Mouse (Mus musculus): ENCODE data around the gene Krtap28-10. TPM values are rescaled to one million over a fixed set of nuclear protein-coding genes. Genes with fewer than 3 reads are reported as not detected.

Gene Krtap28-10
- total RNA-seq, 1 experiment: not detected

GRCm38 (mm10) chr1:83034509-83034908 lies 7.8 kb downstream of the Krtap28-10 start:
- Histone ChIP-seq H3K4me3 (ENCODE audit: insufficient read depth in 1 of 2, low read depth in 1 of 2, low read length in 2 of 2, poor library complexity in 1 of 2, severe bottlenecking in 1 of 2) (no peak overlapping the region), H3K27ac (ENCODE audit: insufficient read depth, low read depth, low read length, poor library complexity, severe bottlenecking) (no peak overlapping the region), H3K9ac (ENCODE audit: insufficient read depth, low read depth, low read length, poor library complexity, severe bottlenecking) (no peak overlapping the region), H3K36me3 (ENCODE audit: control insufficient read depth, insufficient read depth, low read length, poor library complexity, severe bottlenecking) (no peaks in the 10 kb centered on the region), H3K4me1 (ENCODE audit: control insufficient read depth in 2 of 2, insufficient read depth in 2 of 2, low read length in 2 of 2, poor library complexity in 1 of 2) (peaks cover 0 to 3% of the 10 kb centered on the region in 2 experiments; a peak in 3 of 4 replicates), H3K9me3 (ENCODE audit: control insufficient read depth, insufficient read depth, low read depth, low read length) (no peaks in the 10 kb centered on the region)
- TF ChIP-seq ZNF384 (IDR thresholded peaks at IDR 0.05; ENCODE audit: low read depth, low read length) (no peak), ZC3H11A (IDR thresholded peaks at IDR 0.05; ENCODE audit: borderline replicate concordance, low read depth, low read length) (no peak), CHD2 (IDR thresholded peaks at IDR 0.05; ENCODE audit: low read depth, low read length) (no peak), HCFC1 (IDR thresholded peaks at IDR 0.05; ENCODE audit: borderline replicate concordance, insufficient read depth, low read length) (no peak), MAFK (IDR thresholded peaks at IDR 0.05; ENCODE audit: insufficient read depth, low read depth, low read length) (peak; percentile 72)
- in situ Hi-C loops (cut with MboI; ENCODE audit: low sequenced_read_pairs in 2 of 2, unreplicated experiment in 2 of 2): no loop called here
- no peak for DNase-seq (ENCODE audit: low read depth, low spot score)

DNA sequence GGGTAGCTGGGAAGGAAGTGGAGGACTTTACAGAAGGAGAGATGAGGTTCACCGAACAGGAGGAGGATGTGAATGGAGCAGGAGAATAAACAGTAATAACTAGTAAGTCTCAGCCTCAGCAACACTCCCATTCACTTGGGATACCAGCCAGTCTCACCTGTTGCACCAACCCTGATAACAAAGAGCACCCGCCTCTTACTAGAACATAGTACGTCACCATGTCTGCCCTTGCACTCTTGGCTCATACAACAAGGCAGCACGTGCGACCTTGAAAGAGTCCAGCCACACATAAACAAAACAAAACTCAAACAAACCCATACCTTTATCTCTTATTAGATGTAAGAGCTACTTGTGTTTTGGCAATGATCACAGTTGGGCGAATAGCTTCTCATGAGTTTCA lies 9.8 kb downstream of the Krtap28-10 start:
- Histone ChIP-seq H3K36me3 (ENCODE audit: control insufficient read depth, insufficient read depth, low read length, poor library complexity, severe bottlenecking) (no peaks in the 10 kb centered on the region), H3K4me1 (ENCODE audit: control insufficient read depth in 2 of 2, insufficient read depth in 2 of 2, low read length in 2 of 2, poor library complexity in 1 of 2) (0 out of 4 replicates have a peak, but pooled peaks cover 0 to 1% of the 10 kb centered on the region in 2 experiments), H3K9me3 (ENCODE audit: control insufficient read depth, insufficient read depth, low read depth, low read length) (no peaks in the 10 kb centered on the region), H3K27ac (ENCODE audit: insufficient read depth, low read depth, low read length, poor library complexity, severe bottlenecking) (no peak overlapping the region), H3K4me3 (ENCODE audit: insufficient read depth in 1 of 2, low read depth in 1 of 2, low read length in 2 of 2, poor library complexity in 1 of 2, severe bottlenecking in 1 of 2) (no peak overlapping the region), H3K9ac (ENCODE audit: insufficient read depth, low read depth, low read length, poor library complexity, severe bottlenecking) (no peak overlapping the region)
- TF ChIP-seq ZC3H11A (IDR thresholded peaks at IDR 0.05; ENCODE audit: borderline replicate concordance, low read depth, low read length) (no peak), CHD2 (IDR thresholded peaks at IDR 0.05; ENCODE audit: low read depth, low read length) (no peak), HCFC1 (IDR thresholded peaks at IDR 0.05; ENCODE audit: borderline replicate concordance, insufficient read depth, low read length) (no peak), MAFK (IDR thresholded peaks at IDR 0.05; ENCODE audit: insufficient read depth, low read depth, low read length) (no peak), ZNF384 (IDR thresholded peaks at IDR 0.05; ENCODE audit: low read depth, low read length) (no peak)
- in situ Hi-C loops (cut with MboI; ENCODE audit: low sequenced_read_pairs in 2 of 2, unreplicated experiment in 2 of 2): no loop called here
- DNase-seq (ENCODE audit: low read depth, low spot score): no peak

DNA sequence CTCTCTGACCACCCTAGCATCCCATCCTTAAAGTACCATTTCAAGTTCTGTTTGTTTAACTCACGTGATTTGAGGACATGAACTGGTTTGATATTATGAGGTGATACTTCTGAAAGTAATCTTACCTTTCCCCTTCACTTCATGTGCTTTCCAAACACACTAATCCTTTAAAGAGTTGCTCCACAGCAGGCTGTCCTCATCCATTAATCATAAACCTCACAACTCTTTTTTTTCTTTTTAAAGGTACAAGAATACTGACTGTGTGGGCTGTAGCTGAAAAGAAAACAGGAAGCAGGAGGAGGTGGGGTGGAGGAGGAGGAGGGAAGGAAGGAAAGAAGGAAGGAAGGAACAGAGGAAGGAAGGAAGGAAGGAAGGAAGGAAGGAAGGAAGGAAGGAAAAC lies 10.3 kb downstream of the Krtap28-10 start:
- no peak for DNase-seq (ENCODE audit: low read depth, low spot score)
- in situ Hi-C loops (cut with MboI; ENCODE audit: low sequenced_read_pairs in 2 of 2, unreplicated experiment in 2 of 2): no loop called here
- TF ChIP-seq HCFC1 (IDR thresholded peaks at IDR 0.05; ENCODE audit: borderline replicate concordance, insufficient read depth, low read length) (no peak), MAFK (IDR thresholded peaks at IDR 0.05; ENCODE audit: insufficient read depth, low read depth, low read length) (no peak), ZC3H11A (IDR thresholded peaks at IDR 0.05; ENCODE audit: borderline replicate concordance, low read depth, low read length) (no peak), CHD2 (IDR thresholded peaks at IDR 0.05; ENCODE audit: low read depth, low read length) (no peak), ZNF384 (IDR thresholded peaks at IDR 0.05; ENCODE audit: low read depth, low read length) (no peak)

GRCm38 (mm10) chr1:83016556-83016955 lies 25.7 kb downstream of the Krtap28-10 start:
- TF ChIP-seq HCFC1 (IDR thresholded peaks at IDR 0.05; ENCODE audit: borderline replicate concordance, insufficient read depth, low read length): no peak
- no peak for TF ChIP-seq ZC3H11A (IDR thresholded peaks at IDR 0.05; ENCODE audit: borderline replicate concordance, low read depth, low read length)
- TF ChIP-seq CHD2 (IDR thresholded peaks at IDR 0.05; ENCODE audit: low read depth, low read length): no peak
- TF ChIP-seq ZNF384 (IDR thresholded peaks at IDR 0.05; ENCODE audit: low read depth, low read length): no peak
- TF ChIP-seq MAFK (IDR thresholded peaks at IDR 0.05; ENCODE audit: insufficient read depth, low read depth, low read length): no peak
- H3K4me3 ChIP-seq (ENCODE audit: insufficient read depth in 1 of 2, low read depth in 1 of 2, low read length in 2 of 2, poor library complexity in 1 of 2, severe bottlenecking in 1 of 2): no peak overlapping the region
- H3K4me1 ChIP-seq (ENCODE audit: control insufficient read depth in 2 of 2, insufficient read depth in 2 of 2, low read length in 2 of 2, poor library complexity in 1 of 2): no peaks in the 10 kb centered on the region
- no peak overlapping the region for H3K9ac ChIP-seq (ENCODE audit: insufficient read depth, low read depth, low read length, poor library complexity, severe bottlenecking)
- DNase-seq (ENCODE audit: low read depth, low spot score): no peak
- H3K27ac ChIP-seq (ENCODE audit: insufficient read depth, low read depth, low read length, poor library complexity, severe bottlenecking): no peak overlapping the region
- H3K9me3 ChIP-seq (ENCODE audit: control insufficient read depth, insufficient read depth, low read depth, low read length): no peaks in the 10 kb centered on the region
- in situ Hi-C loops (cut with MboI; ENCODE audit: low sequenced_read_pairs in 2 of 2, unreplicated experiment in 2 of 2): no loop called here
- no peaks in the 10 kb centered on the region for H3K36me3 ChIP-seq (ENCODE audit: control insufficient read depth, insufficient read depth, low read length, poor library complexity, severe bottlenecking)

More for the DNA sequence above, 10.3 kb downstream of the Krtap28-10 start:
- Histone ChIP-seq H3K27ac (ENCODE audit: insufficient read depth, low read depth, low read length, poor library complexity, severe bottlenecking) (no peak overlapping the region), H3K4me3 (ENCODE audit: insufficient read depth in 1 of 2, low read depth in 1 of 2, low read length in 2 of 2, poor library complexity in 1 of 2, severe bottlenecking in 1 of 2) (no peak overlapping the region), H3K9me3 (ENCODE audit: control insufficient read depth, insufficient read depth, low read depth, low read length) (no peaks in the 10 kb centered on the region), H3K4me1 (ENCODE audit: control insufficient read depth in 2 of 2, insufficient read depth in 2 of 2, low read length in 2 of 2, poor library complexity in 1 of 2) (no peaks in the 10 kb centered on the region), H3K36me3 (ENCODE audit: control insufficient read depth, insufficient read depth, low read length, poor library complexity, severe bottlenecking) (no peaks in the 10 kb centered on the region), H3K9ac (ENCODE audit: insufficient read depth, low read depth, low read length, poor library complexity, severe bottlenecking) (no peak overlapping the region)

Measured in ES-E14 (cell line).